Mouse (Mus musculus) neural tube, embryonic 13.5 days (tissue): ENCODE data around the gene Usp34. TPM values are rescaled to one million over a fixed set of nuclear protein-coding genes. Genes with fewer than 3 reads are reported as not detected.
"Not testable (repeated sequence)": the region's sequence is repeated elsewhere in the genome, so short reads cannot be mapped to it uniquely, and the experiment has no call there.

Experiments
- ATAC-seq: fragments of 200-750 bp; cut with Nextera tagmentation; 2 replicates; pipeline ENCODE4 v1.8.0; 2017; ENCODE audit warnings: low read depth, mild to moderate bottlenecking, moderate TSS enrichment, moderate library complexity
- H3K27ac ChIP-seq: fragments of 300-500 bp; sonication (generic); replicated peaks from 2 replicates; pipeline ENCODE4 v1.5.1; 2015; ENCODE audit warnings: moderate library complexity, mild to moderate bottlenecking, inconsistent platforms
- H3K27me3 ChIP-seq: fragments of 300-500 bp; sonication (generic); 2 replicates; pipeline ENCODE4 v1.6.1; 2015; ENCODE audit warnings: mild to moderate bottlenecking, inconsistent platforms
- H3K36me3 ChIP-seq: fragments of 300-500 bp; sonication (generic); 2 replicates; pipeline ENCODE4 v1.6.1; 2015; ENCODE audit warnings: mild to moderate bottlenecking, inconsistent platforms
- H3K4me1 ChIP-seq: fragments of 300-500 bp; sonication (generic); replicated peaks from 2 replicates; pipeline ENCODE4 v1.6.1; 2015; ENCODE audit warnings: inconsistent platforms
- H3K4me2 ChIP-seq: fragments of 300-500 bp; sonication (generic); 2 replicates; pipeline ENCODE4 v1.6.1; 2015; ENCODE audit warnings: inconsistent platforms, mild to moderate bottlenecking, moderate library complexity
- H3K4me3 ChIP-seq: fragments of 300-500 bp; sonication (generic); 2 replicates; pipeline ENCODE4 v1.5.1; 2015; ENCODE audit warnings: mild to moderate bottlenecking, inconsistent platforms
- H3K9ac ChIP-seq: fragments of 300-500 bp; sonication (generic); 2 replicates; pipeline ENCODE4 v1.6.1; 2015; ENCODE audit warnings: moderate library complexity, mild to moderate bottlenecking, inconsistent platforms
- H3K9me3 ChIP-seq: fragments of 300-500 bp; sonication (generic); 2 replicates; pipeline ENCODE4 v1.6.1; 2016; ENCODE audit warnings: inconsistent platforms
- WGBS: fragments of 180-500 bp; shearing (Covaris S2); methylation state at CpG from one replicate; pipeline ENCODE4 v1.1.7; 2015; 5-methylcytosine and 5-hydroxymethylcytosine counted together
- polyA plus RNA-seq: library from polyadenylated mRNA; unstranded; fragments of >200 nt; fragmentation: Nextera tagmentation; extraction: Ambion mirVana; gene quantifications from 2 replicates; pipeline ENCODE4 v1.2.1, GENCODE M21; 2015

Usp34 gene
- polyA plus RNA-seq, 1 experiment from 2014 or later = 27.3 TPM

DNA sequence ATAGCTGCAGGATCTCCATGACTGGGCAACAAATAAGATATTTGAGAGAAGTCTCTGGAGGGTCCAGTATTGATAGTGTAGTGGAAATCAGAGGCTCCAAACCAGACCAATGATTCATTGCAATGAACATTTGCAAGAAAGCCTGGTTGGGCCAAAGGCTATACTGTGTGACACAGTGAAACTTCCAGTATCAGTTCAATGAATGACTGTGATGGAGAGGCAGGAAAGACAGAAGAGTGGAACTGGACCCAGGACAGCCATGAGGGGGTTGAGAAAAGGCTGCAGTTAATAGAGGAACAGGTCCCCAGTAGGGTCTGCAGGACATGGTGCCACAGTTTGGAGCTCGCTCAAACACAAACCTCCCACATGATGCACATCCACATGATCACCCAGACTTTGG is 6.8 kb upstream of the Usp34 start:
- Histone ChIP-seq H3K4me3 (no peak overlapping the region), H3K4me2 (no peak overlapping the region), H3K27me3 (no peaks in the 10 kb centered on the region), H3K36me3 (peaks cover 38% of the 10 kb centered on the region), H3K9me3 (no peaks in the 10 kb centered on the region), H3K27ac (no peak overlapping the region), H3K4me1 (no peaks in the 10 kb centered on the region), H3K9ac (no peak overlapping the region)
- 91% methylated on average over 1 of the region's 1 CpGs for WGBS
- ATAC-seq = no peak

DNA sequence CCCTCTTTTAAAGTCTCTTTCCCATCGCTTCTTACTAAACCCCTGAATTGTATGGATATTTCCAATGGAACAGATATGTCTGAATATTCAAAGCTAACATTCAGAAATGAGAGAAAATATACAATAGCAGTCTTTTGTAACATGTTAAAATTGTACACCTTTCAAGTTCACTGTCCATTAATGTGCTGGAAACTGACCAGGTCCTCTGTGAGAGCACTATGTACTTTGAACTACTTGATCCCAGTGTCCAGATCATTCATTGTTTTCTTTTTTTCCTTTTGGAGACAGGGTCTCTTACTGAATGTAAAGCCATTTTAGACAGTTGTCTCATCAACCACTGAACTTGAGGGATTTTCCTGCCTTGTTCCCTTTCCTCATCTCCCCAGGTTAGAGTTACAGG is 3.6 kb upstream of the Usp34 start:
- Histone ChIP-seq H3K27me3 (no peaks in the 10 kb centered on the region), H3K4me3 (no peak overlapping the region), H3K9me3 (no peaks in the 10 kb centered on the region), H3K27ac (no peak overlapping the region), H3K9ac (no peak overlapping the region), H3K36me3 (peaks cover 9% of the 10 kb centered on the region), H3K4me2 (no peak overlapping the region), H3K4me1 (peaks cover 5% of the 10 kb centered on the region; the same call in 1 of the 2 replicates)
- ATAC-seq = no peak
- 74% methylated on average over 1 of the region's 1 CpGs for WGBS

DNA sequence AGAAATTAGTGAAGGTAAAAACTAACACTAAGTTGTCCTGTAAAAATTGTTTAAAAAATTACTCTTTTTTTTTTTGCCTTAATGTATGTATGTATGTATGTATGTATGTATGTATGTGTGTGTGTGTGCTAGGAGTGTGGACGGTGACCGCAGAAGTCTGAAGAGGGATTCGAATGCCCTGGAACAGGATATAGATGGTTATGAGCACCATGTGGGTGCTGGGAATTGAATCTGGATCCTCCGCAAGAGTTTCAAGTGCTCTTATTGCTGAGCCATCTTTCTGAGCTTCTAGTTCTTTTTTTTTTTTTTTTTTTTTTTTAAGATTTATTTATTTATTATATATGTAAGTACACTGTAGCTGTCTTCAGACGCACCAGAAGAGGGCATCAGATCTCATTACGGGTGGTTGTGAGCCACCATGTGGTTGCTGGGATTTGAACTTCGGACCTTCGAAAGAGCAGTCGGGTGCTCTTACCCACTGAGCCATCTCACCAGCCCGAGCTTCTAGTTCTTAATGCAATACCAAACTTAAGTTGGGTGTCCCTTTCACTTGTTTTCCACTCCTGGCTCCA is 1.5 kb upstream of the Usp34 start:
- H3K4me1 ChIP-seq = peaks cover 21% of the 10 kb centered on the region
- H3K9ac ChIP-seq = peak overlapping the region; percentile 96
- ATAC-seq, H3K9me3 ChIP-seq, H3K27me3 ChIP-seq, H3K36me3 ChIP-seq: not testable (repeated sequence)
- WGBS = 37% methylated on average over 10 of the region's 10 CpGs
- H3K27ac ChIP-seq = peak overlapping the region; percentile 99
- peak overlapping the region; percentile 97 for H3K4me3 ChIP-seq
- peak overlapping the region; percentile 62 for H3K4me2 ChIP-seq

DNA sequence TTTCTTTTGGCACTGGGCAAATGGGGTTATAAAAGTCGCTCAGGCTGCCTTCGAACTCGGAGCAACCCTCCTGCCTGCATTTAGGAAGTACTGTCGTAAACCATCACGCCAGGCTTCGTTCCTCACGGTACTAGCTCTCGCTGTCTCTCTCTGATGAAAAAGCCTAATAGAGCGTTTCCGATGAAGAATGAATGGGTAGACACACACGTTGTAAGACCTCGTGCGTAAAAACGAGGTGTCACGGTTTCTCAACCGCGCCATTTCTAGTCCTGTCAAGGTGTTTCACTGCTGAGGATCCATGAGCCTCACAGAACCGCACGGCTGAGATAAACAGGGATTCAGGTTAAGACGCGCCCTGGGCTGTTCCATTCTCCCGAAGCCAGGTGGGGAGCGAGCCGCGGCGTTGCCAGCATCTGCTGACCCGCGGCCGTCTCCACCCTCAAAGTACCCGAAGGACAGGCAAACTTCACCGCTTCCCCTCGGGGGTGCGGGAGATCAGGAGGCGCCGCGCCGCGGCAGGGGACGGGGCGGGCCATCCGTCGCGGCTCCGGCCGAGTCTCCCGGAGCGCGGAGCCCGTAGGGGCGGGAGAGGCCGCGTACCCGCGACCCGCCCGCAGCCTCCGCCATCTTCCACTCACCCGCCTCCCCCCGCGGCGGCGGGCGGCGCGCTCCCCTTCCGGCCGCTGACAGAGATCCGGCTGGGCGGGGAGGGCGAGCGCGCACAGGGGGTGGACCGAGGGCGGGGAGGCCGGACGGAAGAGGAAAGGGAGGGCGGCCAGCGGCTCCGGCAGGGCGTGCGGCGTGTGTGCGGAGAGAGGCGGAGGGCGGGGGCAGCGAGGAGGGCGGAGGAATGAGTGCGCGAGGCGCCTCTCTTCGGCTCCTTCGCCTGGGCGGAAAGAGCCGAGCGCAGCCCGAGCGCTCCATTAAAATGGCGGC is 754 bp upstream of the Usp34 start:
- peak overlapping the region; percentile 99 for H3K27ac ChIP-seq
- peaks cover 21% of the 10 kb centered on the region for H3K4me1 ChIP-seq
- H3K9me3 ChIP-seq = no peaks in the 10 kb centered on the region
- WGBS = under 1% methylated on average over 91 of the region's 98 CpGs
- H3K9ac ChIP-seq = peak overlapping the region; percentile 96
- H3K4me3 ChIP-seq = peak overlapping the region; percentile 97
- peak overlapping the region; percentile 62 for H3K4me2 ChIP-seq
- H3K36me3 ChIP-seq = no peaks in the 10 kb centered on the region
- ATAC-seq = peak; percentile 95
- H3K27me3 ChIP-seq = no peaks in the 10 kb centered on the region

DNA sequence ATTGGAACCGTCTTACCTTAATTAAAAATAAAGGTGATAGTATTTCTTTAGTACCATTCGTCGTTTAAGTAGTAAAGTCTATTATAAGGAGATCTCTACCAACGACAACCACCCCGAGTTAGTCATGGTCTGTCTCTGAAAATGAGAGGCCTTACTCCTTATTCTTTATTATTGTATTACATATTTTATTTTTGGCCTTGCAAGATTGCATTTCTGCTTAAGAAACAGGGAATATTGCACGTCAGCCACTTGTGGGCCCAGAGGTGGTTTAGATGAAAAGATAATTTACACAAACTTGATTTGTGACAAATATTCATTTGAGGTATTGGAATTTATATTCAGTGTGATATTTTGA is 848 bp downstream of the Usp34 start:
- Histone ChIP-seq H3K9me3 (no peaks in the 10 kb centered on the region), H3K36me3 (no peaks in the 10 kb centered on the region; the same call in 1 of the 2 replicates), H3K27me3 (no peaks in the 10 kb centered on the region), H3K9ac (peak overlapping the region; percentile 96), H3K4me3 (peak overlapping the region; percentile 97), H3K27ac (peak overlapping the region; percentile 99), H3K4me2 (peak overlapping the region; percentile 67), H3K4me1 (peaks cover 21% of the 10 kb centered on the region)
- 3% methylated on average over 6 of the region's 6 CpGs for WGBS
- no peak for ATAC-seq

DNA sequence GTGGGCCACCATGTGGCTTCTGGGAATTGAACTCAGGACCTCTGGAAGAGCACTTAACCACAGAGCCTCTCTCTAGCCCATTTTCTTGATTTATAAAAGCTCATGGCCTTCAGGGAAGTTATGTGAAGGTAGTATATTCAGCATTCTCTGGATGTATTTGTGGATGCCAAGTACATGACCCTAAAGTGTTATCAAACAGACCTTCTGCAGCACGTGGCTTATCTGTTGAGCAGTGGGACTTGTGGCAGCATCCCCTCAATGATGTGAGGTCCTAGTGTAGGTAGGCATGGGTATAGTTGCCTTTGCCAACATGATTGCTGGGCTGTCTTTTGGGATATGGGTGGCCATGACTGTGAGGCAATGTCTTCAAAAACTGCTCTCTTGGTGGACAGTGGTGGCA is 6.8 kb downstream of the Usp34 start:
- Histone ChIP-seq H3K36me3 (no peaks in the 10 kb centered on the region; the same call in 1 of the 2 replicates), H3K4me3 (no peak overlapping the region), H3K27ac (no peak overlapping the region), H3K27me3 (no peaks in the 10 kb centered on the region), H3K9me3 (no peaks in the 10 kb centered on the region), H3K4me2 (no peak overlapping the region), H3K4me1 (peaks cover 12% of the 10 kb centered on the region), H3K9ac (no peak overlapping the region)
- no peak for ATAC-seq
- 89% methylated on average over 1 of the region's 1 CpGs for WGBS

DNA sequence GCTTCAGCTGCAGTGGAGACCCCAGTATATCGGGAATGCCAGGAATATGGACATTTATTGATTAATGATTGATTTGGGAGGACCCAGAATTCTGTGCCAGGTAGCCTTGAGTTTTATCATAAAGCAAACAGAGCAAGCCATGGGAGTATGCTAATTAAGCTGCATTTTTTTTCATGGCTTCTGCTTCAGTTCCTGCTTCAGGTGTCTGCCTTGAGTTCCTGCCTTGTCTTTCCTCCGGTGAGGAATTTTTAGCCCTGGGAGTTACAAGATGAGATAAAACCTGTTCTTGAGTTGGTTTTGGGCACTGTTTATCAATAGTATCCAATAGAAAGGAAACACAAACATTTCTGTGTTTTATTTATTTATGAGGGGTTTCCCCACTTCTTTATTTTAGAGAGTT is 22.7 kb downstream of the Usp34 start:
- no peaks in the 10 kb centered on the region for H3K9me3 ChIP-seq
- H3K4me3 ChIP-seq = no peak overlapping the region
- ATAC-seq = no peak
- no peaks in the 10 kb centered on the region for H3K27me3 ChIP-seq
- H3K36me3 ChIP-seq = peaks cover 6% of the 10 kb centered on the region; the same call in 1 of the 2 replicates
- H3K4me1 ChIP-seq = no peaks in the 10 kb centered on the region
- WGBS = 88% methylated on average over 2 of the region's 2 CpGs
- H3K27ac ChIP-seq = no peak overlapping the region
- no peak overlapping the region for H3K4me2 ChIP-seq
- no peak overlapping the region for H3K9ac ChIP-seq

DNA sequence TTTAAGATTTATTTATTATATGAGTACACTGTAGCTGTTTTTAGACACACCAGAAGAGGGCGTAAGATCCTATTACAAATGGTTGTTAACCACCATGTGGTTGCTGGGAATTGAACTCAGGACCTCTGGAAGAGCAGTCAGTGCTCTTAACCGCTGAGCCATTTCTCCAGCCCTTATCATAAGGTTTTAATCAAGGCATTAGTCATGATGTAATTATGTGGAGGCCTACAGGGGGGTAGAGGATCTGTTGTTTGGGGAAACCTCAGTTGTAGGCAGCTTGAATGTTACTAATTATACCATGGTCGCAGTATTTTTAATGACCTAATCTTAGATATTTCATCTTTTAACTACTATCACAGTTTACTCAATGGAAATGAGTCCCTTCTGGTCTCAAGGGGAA is 25.4 kb downstream of the Usp34 start:
- 86% methylated on average over 3 of the region's 3 CpGs for WGBS

DNA sequence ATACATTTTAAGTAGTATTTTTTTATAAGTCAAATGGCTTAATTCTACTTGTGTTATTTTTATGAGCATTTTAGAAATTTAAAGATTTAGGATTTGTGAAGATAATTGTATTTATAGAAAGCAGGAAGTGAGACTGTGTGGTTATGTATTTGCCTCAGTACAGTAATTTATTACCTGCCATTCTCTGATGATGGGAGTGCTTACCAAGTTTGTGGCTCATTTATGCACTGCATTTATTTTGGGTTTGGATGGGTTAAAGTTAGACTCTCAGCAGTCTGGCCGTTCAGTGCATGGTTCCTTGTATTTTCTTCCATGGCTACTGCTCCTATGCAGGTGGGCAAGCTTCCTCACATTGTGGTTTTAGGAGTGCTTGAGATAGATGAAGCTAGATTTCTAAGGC is 28.5 kb downstream of the Usp34 start:
- peaks cover 22% of the 10 kb centered on the region; the same call in 1 of the 2 replicates for H3K36me3 ChIP-seq
- no peak overlapping the region for H3K4me3 ChIP-seq
- no peak overlapping the region for H3K9ac ChIP-seq
- no peak for ATAC-seq
- H3K27me3 ChIP-seq = no peaks in the 10 kb centered on the region
- WGBS = 75% methylated on average over 1 of the region's 1 CpGs
- H3K27ac ChIP-seq = no peak overlapping the region
- no peaks in the 10 kb centered on the region for H3K9me3 ChIP-seq
- H3K4me1 ChIP-seq = no peaks in the 10 kb centered on the region
- H3K4me2 ChIP-seq = no peak overlapping the region

More for the DNA sequence above, 25.4 kb downstream of the Usp34 start:
- no peak overlapping the region for H3K4me3 ChIP-seq
- H3K27me3 ChIP-seq = no peaks in the 10 kb centered on the region
- no peak overlapping the region for H3K27ac ChIP-seq
- H3K4me2 ChIP-seq = no peak overlapping the region
- no peak overlapping the region for H3K9ac ChIP-seq
- no peaks in the 10 kb centered on the region for H3K4me1 ChIP-seq
- peaks cover 13% of the 10 kb centered on the region; the same call in 1 of the 2 replicates for H3K36me3 ChIP-seq
- H3K9me3 ChIP-seq = no peaks in the 10 kb centered on the region
- no peak for ATAC-seq

DNA sequence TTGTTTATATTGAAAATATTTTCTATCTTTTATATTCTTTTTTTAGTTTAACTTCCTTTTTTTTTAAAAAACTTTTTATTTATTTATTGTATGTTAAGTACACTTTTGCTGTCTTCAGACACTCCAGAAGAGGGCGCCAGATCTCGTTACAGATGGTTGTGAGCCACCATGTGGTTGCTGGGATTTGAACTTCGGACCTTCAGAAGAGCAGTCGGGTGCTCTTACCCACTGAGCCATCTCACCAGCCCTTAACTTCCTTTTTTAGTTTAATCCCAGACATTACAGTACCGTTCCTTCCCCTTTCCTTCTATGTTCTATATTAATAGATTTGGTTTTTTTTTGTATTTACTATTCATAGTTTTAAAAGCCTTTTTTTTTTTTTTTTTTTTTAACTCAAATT is 50.5 kb downstream of the Usp34 start:
- H3K4me2 ChIP-seq, H3K27ac ChIP-seq, H3K4me3 ChIP-seq, H3K9ac ChIP-seq, H3K27me3 ChIP-seq, H3K9me3 ChIP-seq, H3K4me1 ChIP-seq, ATAC-seq: not testable (repeated sequence)
- H3K36me3 ChIP-seq = peaks cover 34% of the 10 kb centered on the region
- 68% methylated on average over 5 of the region's 5 CpGs for WGBS

DNA sequence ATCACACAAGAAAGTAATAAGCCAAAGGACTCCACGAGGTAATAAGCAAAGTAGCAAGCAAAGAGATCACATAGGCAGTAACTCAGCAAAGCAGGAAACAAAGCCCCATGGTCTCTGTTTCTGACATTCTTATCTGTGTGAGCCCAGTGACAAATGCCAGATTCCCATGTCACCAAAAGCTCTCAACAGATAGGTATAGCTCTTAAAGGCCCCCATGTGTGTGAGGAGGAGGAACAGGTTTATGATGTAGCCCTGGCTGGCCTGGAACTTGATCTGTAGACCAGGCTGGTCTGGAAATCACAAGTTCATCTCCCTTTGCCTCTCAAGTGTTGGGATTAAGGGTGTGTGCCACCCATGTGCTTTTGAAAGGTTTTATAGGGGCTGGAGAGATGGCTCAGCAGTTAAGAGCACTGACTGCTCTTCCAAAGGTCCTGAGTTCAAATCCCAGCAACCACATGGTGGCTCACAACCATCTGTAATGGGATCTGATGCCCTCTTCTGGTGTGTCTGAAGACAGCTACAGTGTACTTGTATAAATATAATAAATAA is 53.1 kb downstream of the Usp34 start:
- H3K9ac ChIP-seq, H3K4me2 ChIP-seq, H3K27me3 ChIP-seq, H3K4me1 ChIP-seq, ATAC-seq, H3K9me3 ChIP-seq, H3K4me3 ChIP-seq, H3K27ac ChIP-seq: not testable (repeated sequence)
- peaks cover 56% of the 10 kb centered on the region for H3K36me3 ChIP-seq
- WGBS = 85% methylated on average over 1 of the region's 1 CpGs

DNA sequence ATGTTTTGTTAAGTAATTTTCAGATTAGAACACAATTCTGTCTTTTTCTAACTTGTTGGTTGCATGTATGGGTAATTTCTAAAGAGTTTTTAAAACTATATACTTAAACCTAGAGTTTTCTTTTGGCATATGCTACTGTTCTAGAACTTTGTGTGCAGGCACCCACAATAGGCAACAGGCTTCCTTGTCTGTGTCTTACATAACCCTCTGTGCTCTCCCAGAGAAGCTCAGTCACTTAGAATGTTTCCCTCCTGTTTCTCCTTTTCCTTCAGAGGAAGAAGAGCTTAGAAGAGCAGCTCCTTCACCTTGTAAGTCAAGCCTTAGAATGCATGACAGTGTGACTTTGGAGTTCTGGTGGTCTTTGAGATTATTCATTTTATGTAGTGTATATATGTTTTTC is 55.6 kb downstream of the Usp34 start:
- Histone ChIP-seq H3K27me3 (no peaks in the 10 kb centered on the region), H3K9me3 (no peaks in the 10 kb centered on the region), H3K9ac (no peak overlapping the region), H3K4me2 (no peak overlapping the region), H3K36me3 (peaks cover 43% of the 10 kb centered on the region), H3K27ac (no peak overlapping the region), H3K4me1 (no peaks in the 10 kb centered on the region), H3K4me3 (no peak overlapping the region)
- no peak for ATAC-seq
